Mouse (Mus musculus): Measurements from ENCODE around the gene Duox2. TPM values are rescaled to one million over a fixed set of nuclear protein-coding genes. Genes with fewer than 3 reads are reported as not detected.
"Not testable (repeated sequence)": the region's sequence is repeated elsewhere in the genome, so short reads cannot be mapped to it uniquely, and the experiment has no call there.

Duox2 gene
- polyA plus RNA-seq (2014; fragmentation: Nextera tagmentation; extraction: Ambion mirVana): not detected in 2 replicates

GRCm38 (mm10) chr2:122298096-122298499, at the start of gene Duox2:
TSS of gene Duox2 (minus strand) at chr2:122298449.
- H3K4me2 ChIP-seq (ENCODE audit: low read depth, low read length, severe bottlenecking): peak within 1 kb of the TSS; percentile 37
- no peaks in the 10 kb centered on the region for H3K36me3 ChIP-seq (ENCODE audit: control insufficient read depth, insufficient read depth, low read length)
- peak within 1 kb of the TSS; percentile 9 for H3K4me3 ChIP-seq (ENCODE audit: low read depth, low read length)
- H3K9me3 ChIP-seq (ENCODE audit: control insufficient read depth, low read length): no peaks in the 10 kb centered on the region
- WGBS: 3% methylated on average over 13 of the region's 13 CpGs
- H3K27ac ChIP-seq (ENCODE audit: low read depth, low read length): no peak within 1 kb of the TSS
- ATAC-seq (replicated peaks; ENCODE audit: low FRiP score) (no peak), DNase-seq (ENCODE audit: low spot score) (no peak)
- H3K4me1 ChIP-seq (replicated peaks; ENCODE audit: control insufficient read depth, insufficient read depth, low read length): peaks cover 22% of the 10 kb centered on the region
- H3K27me3 ChIP-seq (ENCODE audit: control insufficient read depth, insufficient read depth, low read length): peaks cover 82% of the 10 kb centered on the region
- H3K9ac ChIP-seq (ENCODE audit: low read length): no peak within 1 kb of the TSS

GRCm38 (mm10) chr2:122347257-122347656, 49.0 kb upstream of the Duox2 start:
- no peak overlapping the region for H3K9ac ChIP-seq (ENCODE audit: low read length)
- no peak overlapping the region for H3K4me3 ChIP-seq (ENCODE audit: low read depth, low read length)
- WGBS: 96% methylated on average over 3 of the region's 3 CpGs
- ATAC-seq (replicated peaks; ENCODE audit: low FRiP score) (no peak), DNase-seq (ENCODE audit: low spot score) (peak; percentile 58)
- no peak overlapping the region for H3K4me2 ChIP-seq (ENCODE audit: low read depth, low read length, severe bottlenecking)
- H3K36me3 ChIP-seq (ENCODE audit: control insufficient read depth, insufficient read depth, low read length): no peaks in the 10 kb centered on the region
- H3K27ac ChIP-seq (ENCODE audit: low read depth, low read length): no peak overlapping the region
- no peaks in the 10 kb centered on the region for H3K27me3 ChIP-seq (ENCODE audit: control insufficient read depth, insufficient read depth, low read length)
- peaks cover 21% of the 10 kb centered on the region for H3K4me1 ChIP-seq (replicated peaks; ENCODE audit: control insufficient read depth, insufficient read depth, low read length)
- no peaks in the 10 kb centered on the region for H3K9me3 ChIP-seq (ENCODE audit: control insufficient read depth, low read length)

DNA sequence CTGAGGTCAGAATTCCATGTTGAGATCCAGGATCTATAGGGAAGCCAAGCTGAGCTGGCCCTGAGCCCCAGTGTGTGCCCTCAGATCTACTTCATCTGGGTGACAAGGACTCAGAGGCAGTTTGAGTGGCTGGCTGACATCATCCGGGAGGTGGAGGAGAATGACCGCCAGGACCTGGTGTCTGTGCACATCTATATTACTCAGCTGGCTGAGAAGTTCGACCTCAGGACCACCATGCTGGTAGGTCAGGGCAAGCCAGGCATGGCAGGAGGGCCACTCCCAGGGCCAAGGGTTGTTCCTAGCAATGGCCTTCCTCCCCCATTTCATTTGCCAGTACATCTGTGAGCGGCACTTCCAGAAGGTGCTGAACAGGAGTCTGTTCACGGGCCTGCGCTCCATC, 47.9 kb upstream of the Duox2 start:
- H3K4me1 ChIP-seq (replicated peaks; ENCODE audit: control insufficient read depth, insufficient read depth, low read length): peaks cover 11% of the 10 kb centered on the region; the same call in 1 of the 2 replicates
- not testable (repeated sequence) for H3K4me3 ChIP-seq (ENCODE audit: low read depth, low read length); H3K27me3 ChIP-seq (ENCODE audit: control insufficient read depth, insufficient read depth, low read length); H3K9me3 ChIP-seq (ENCODE audit: control insufficient read depth, low read length); H3K4me2 ChIP-seq (ENCODE audit: low read depth, low read length, severe bottlenecking); H3K9ac ChIP-seq (ENCODE audit: low read length); H3K36me3 ChIP-seq (ENCODE audit: control insufficient read depth, insufficient read depth, low read length); DNase-seq (ENCODE audit: low spot score); ATAC-seq (replicated peaks; ENCODE audit: low FRiP score); H3K27ac ChIP-seq (ENCODE audit: low read depth, low read length)
- WGBS: 89% methylated on average over 6 of the region's 6 CpGs

GRCm38 (mm10) chr2:122345106-122345893, 47.1 kb upstream of the Duox2 start:
- WGBS: 82% methylated on average over 6 of the region's 6 CpGs
- DNase-seq (ENCODE audit: low spot score) (no peak), ATAC-seq (replicated peaks; ENCODE audit: low FRiP score) (no peak)
- H3K4me1 ChIP-seq (replicated peaks; ENCODE audit: control insufficient read depth, insufficient read depth, low read length): peaks cover 8% of the 10 kb centered on the region; the same call in 1 of the 2 replicates
- no peaks in the 10 kb centered on the region for H3K27me3 ChIP-seq (ENCODE audit: control insufficient read depth, insufficient read depth, low read length)
- no peak overlapping the region for H3K27ac ChIP-seq (ENCODE audit: low read depth, low read length)
- no peak overlapping the region for H3K4me2 ChIP-seq (ENCODE audit: low read depth, low read length, severe bottlenecking)
- H3K36me3 ChIP-seq (ENCODE audit: control insufficient read depth, insufficient read depth, low read length): no peaks in the 10 kb centered on the region
- H3K4me3 ChIP-seq (ENCODE audit: low read depth, low read length): no peak overlapping the region
- no peak overlapping the region for H3K9ac ChIP-seq (ENCODE audit: low read length)
- no peaks in the 10 kb centered on the region for H3K9me3 ChIP-seq (ENCODE audit: control insufficient read depth, low read length)

DNA sequence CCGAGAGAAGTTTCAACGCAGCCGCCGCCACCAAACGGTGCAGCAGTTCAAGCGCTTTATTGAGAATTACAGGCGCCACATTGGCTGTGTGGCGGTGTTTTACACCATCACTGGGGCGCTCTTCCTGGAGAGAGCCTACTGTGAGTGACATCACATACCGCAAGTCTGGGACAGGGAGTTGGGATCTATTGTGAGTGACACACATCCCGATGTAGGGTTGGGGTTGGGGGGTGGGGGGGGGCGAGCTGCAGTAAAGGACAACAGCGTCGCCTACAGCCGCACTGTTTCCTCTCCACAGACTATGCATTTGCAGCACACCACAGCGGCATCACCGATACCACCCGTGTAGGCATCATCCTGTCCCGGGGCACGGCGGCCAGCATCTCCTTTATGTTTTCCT, 39.0 kb upstream of the Duox2 start:
- H3K27ac ChIP-seq (ENCODE audit: low read depth, low read length): no peak overlapping the region
- DNase-seq (ENCODE audit: low spot score): no peak
- no peaks in the 10 kb centered on the region for H3K27me3 ChIP-seq (ENCODE audit: control insufficient read depth, insufficient read depth, low read length)
- no peak overlapping the region for H3K4me2 ChIP-seq (ENCODE audit: low read depth, low read length, severe bottlenecking)
- H3K9me3 ChIP-seq (ENCODE audit: control insufficient read depth, low read length): no peaks in the 10 kb centered on the region
- no peaks in the 10 kb centered on the region for H3K36me3 ChIP-seq (ENCODE audit: control insufficient read depth, insufficient read depth, low read length)
- WGBS: 60% methylated on average over 21 of the region's 21 CpGs
- H3K9ac ChIP-seq (ENCODE audit: low read length): no peak overlapping the region
- no peak for ATAC-seq (replicated peaks; ENCODE audit: low FRiP score)
- H3K4me1 ChIP-seq (replicated peaks; ENCODE audit: control insufficient read depth, insufficient read depth, low read length): no peaks in the 10 kb centered on the region
- H3K4me3 ChIP-seq (ENCODE audit: low read depth, low read length): no peak overlapping the region

- 78% methylated on average over 3 of the region's 3 CpGs for WGBS
- no peaks in the 10 kb centered on the region for H3K9me3 ChIP-seq (ENCODE audit: control insufficient read depth, low read length)
- no peak overlapping the region for H3K4me2 ChIP-seq (ENCODE audit: low read depth, low read length, severe bottlenecking)
- no peaks in the 10 kb centered on the region for H3K4me1 ChIP-seq (replicated peaks; ENCODE audit: control insufficient read depth, insufficient read depth, low read length)
- no peak overlapping the region for H3K9ac ChIP-seq (ENCODE audit: low read length)
- no peak overlapping the region for H3K27ac ChIP-seq (ENCODE audit: low read depth, low read length)
- no peak overlapping the region for H3K4me3 ChIP-seq (ENCODE audit: low read depth, low read length)
- no peak for DNase-seq (ENCODE audit: low spot score)
- H3K27me3 ChIP-seq (ENCODE audit: control insufficient read depth, insufficient read depth, low read length): no peaks in the 10 kb centered on the region
- no peak for ATAC-seq (replicated peaks; ENCODE audit: low FRiP score)
- no peaks in the 10 kb centered on the region for H3K36me3 ChIP-seq (ENCODE audit: control insufficient read depth, insufficient read depth, low read length)
Observed at GRCm38 (mm10) chr2:122334170-122334569, 35.9 kb upstream of the Duox2 start.

DNA sequence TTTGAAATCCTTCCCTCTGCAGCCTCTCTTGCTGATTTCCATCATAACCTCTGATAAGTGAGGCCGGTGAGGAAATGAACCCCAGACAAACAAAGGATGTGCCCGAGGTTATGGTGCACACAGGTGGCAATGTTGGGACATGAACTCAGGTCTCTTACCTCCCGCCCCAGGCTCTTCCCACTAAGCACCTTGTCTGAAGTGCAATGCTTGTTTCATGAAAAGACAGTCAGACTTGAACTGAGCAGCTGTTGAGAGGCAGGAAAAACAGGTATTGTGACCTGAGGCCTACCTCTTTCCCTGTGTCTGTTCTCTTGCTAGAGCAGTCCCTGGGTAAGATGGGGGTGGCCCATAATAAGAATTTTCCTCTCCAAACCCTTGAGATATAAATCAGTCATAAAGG, 34.0 kb upstream of the Duox2 start:
- ATAC-seq (replicated peaks; ENCODE audit: low FRiP score): no peak
- Histone ChIP-seq H3K4me3 (ENCODE audit: low read depth, low read length) (no peak overlapping the region), H3K27ac (ENCODE audit: low read depth, low read length) (no peak overlapping the region), H3K27me3 (ENCODE audit: control insufficient read depth, insufficient read depth, low read length) (no peaks in the 10 kb centered on the region), H3K4me2 (ENCODE audit: low read depth, low read length, severe bottlenecking) (no peak overlapping the region), H3K9ac (ENCODE audit: low read length) (no peak overlapping the region), H3K4me1 (replicated peaks; ENCODE audit: control insufficient read depth, insufficient read depth, low read length) (no peaks in the 10 kb centered on the region), H3K9me3 (ENCODE audit: control insufficient read depth, low read length) (no peaks in the 10 kb centered on the region), H3K36me3 (ENCODE audit: control insufficient read depth, insufficient read depth, low read length) (no peaks in the 10 kb centered on the region)
- DNase-seq (ENCODE audit: low spot score): no peak
- 89% methylated on average over 3 of the region's 3 CpGs for WGBS

GRCm38 (mm10) chr2:122330317-122330716, 32.1 kb upstream of the Duox2 start:
- H3K4me1 ChIP-seq (replicated peaks; ENCODE audit: control insufficient read depth, insufficient read depth, low read length); H3K4me3 ChIP-seq (ENCODE audit: low read depth, low read length); H3K36me3 ChIP-seq (ENCODE audit: control insufficient read depth, insufficient read depth, low read length); H3K27ac ChIP-seq (ENCODE audit: low read depth, low read length); ATAC-seq (replicated peaks; ENCODE audit: low FRiP score); DNase-seq (ENCODE audit: low spot score); H3K27me3 ChIP-seq (ENCODE audit: control insufficient read depth, insufficient read depth, low read length); H3K9me3 ChIP-seq (ENCODE audit: control insufficient read depth, low read length); H3K4me2 ChIP-seq (ENCODE audit: low read depth, low read length, severe bottlenecking); H3K9ac ChIP-seq (ENCODE audit: low read length): not testable (repeated sequence)
- WGBS: 92% methylated on average over 4 of the region's 6 CpGs

DNA sequence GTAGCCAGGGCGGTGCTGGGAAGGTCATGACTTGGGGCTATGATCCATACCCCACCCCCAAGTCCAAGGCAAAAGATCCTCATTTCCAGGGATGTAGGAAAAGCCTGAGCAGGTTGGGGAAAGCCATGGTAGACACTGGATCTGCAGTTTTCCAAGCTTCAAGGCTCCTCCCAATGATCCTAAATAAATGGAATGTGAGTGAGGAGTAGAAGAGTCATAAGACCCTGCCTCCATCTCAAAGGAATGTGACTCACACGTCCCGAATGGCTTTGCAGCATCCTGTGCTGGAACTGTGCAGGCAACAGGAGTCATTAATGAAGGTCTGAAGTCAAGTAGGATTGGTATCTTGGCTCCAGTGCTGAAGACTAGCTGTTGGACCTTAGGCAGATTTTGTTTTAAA, 29.7 kb upstream of the Duox2 start:
- Histone ChIP-seq H3K4me1 (replicated peaks; ENCODE audit: control insufficient read depth, insufficient read depth, low read length) (no peaks in the 10 kb centered on the region), H3K27me3 (ENCODE audit: control insufficient read depth, insufficient read depth, low read length) (no peaks in the 10 kb centered on the region), H3K9me3 (ENCODE audit: control insufficient read depth, low read length) (no peaks in the 10 kb centered on the region), H3K9ac (ENCODE audit: low read length) (no peak overlapping the region), H3K36me3 (ENCODE audit: control insufficient read depth, insufficient read depth, low read length) (no peaks in the 10 kb centered on the region), H3K27ac (ENCODE audit: low read depth, low read length) (no peak overlapping the region), H3K4me2 (ENCODE audit: low read depth, low read length, severe bottlenecking) (no peak overlapping the region), H3K4me3 (ENCODE audit: low read depth, low read length) (no peak overlapping the region)
- DNase-seq (ENCODE audit: low spot score): no peak
- 78% methylated on average over 3 of the region's 3 CpGs for WGBS
- ATAC-seq (replicated peaks; ENCODE audit: low FRiP score): no peak

Data from forebrain, embryonic 11.5 days (tissue).